Mouse (Mus musculus): ENCODE measurements around the gene Olfr764-ps1. TPM values are rescaled to one million over a fixed set of nuclear protein-coding genes. Genes with fewer than 3 reads are reported as not detected.
"Not testable (repeated sequence)": the region's sequence is repeated elsewhere in the genome, so short reads cannot be mapped to it uniquely, and the experiment has no call there.

Gene Olfr764-ps1
- polyA plus RNA-seq (2012): not detected in 2 replicates

DNA sequence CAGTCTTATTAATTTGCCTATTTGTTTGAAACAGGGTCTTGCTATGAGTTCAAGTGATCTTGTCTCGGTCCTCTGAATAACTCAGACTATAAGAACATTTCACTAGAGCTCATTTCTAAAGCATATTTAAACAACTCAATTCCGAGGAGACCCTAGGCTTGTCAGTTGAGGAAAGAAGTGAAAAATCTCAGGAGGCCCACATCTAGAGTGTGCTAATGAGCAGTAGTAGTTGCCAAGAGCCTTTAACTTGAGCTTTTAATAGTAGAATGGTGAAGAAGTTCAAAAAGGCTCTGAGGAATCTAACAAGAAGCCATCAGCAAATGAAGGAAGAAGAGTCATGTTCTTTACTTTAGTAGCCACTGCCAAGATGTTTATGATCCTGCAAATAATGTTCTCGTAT lies at the start of gene Olfr764-ps1:
TSS of gene Olfr764-ps1 (minus strand) at position 101 of the 400 bp plus-strand sequence.
- TF ChIP-seq GATA1 (IDR thresholded peaks at IDR 0.05; ENCODE audit: low read length): no peak

DNA sequence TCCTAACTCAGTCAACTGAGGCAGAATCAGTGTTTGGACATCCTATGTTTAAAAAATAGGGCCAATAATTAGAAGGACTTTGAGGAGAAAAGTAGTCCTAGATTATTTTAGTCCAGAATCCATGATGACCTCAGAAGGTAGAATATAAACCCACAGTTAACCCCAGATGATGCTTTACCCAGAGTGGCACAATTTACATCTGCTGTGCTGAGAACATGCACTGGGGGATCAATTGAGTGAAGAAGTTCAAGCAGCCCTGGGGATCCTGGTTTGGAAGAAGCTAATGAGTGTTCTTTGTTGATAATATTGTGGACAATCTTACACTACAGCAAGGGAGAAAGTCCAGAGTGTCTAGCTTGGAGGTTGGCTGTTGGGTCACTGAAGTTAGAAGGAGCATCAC lies 43.1 kb upstream of the Olfr764-ps1 start, which contains the start of gene Olfr767:
TSS of gene Olfr767 (minus strand) at position 101 of the 400 bp plus-strand sequence.
- not testable (repeated sequence) for TF ChIP-seq GATA1 (IDR thresholded peaks at IDR 0.05; ENCODE audit: low read length)

- TF ChIP-seq GATA1 (IDR thresholded peaks at IDR 0.05; ENCODE audit: low read length): no peak
Observed at GRCm38 (mm10) chr10:129068877-129069276, 29.2 kb upstream of the Olfr764-ps1 start, which contains the start of gene Olfr766-ps1. Gene Olfr766-ps1, minus strand, starts transcription at chr10:129068977.

DNA sequence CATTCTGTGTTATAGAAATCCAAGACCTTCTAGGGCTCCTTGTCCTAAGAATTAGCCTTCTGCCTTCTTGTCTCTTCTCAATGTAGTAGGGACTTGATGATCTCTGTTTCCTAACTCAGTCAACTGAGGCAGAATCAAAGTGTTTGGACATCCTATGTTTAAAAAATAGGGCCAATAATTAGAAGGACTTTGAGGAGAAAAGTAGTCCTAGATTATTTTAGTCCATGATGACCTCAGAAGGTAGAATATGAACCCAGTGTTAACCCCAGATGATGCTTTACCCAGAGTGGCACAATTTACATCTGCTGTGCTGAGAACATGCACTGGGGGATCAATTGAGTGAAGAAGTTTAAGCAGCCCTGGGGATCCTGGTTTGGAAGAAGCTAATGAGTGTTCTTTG lies 10.2 kb upstream of the Olfr764-ps1 start, which contains the start of gene Olfr765:
TSS of gene Olfr765 (minus strand) at position 101 of the 400 bp plus-strand sequence.
- TF ChIP-seq GATA1 (IDR thresholded peaks at IDR 0.05; ENCODE audit: low read length): not testable (repeated sequence)

GRCm38 (mm10) chr10:129028343-129028742 lies 11.4 kb downstream of the Olfr764-ps1 start:
- TF ChIP-seq GATA1 (IDR thresholded peaks at IDR 0.05; ENCODE audit: low read length): no peak

DNA sequence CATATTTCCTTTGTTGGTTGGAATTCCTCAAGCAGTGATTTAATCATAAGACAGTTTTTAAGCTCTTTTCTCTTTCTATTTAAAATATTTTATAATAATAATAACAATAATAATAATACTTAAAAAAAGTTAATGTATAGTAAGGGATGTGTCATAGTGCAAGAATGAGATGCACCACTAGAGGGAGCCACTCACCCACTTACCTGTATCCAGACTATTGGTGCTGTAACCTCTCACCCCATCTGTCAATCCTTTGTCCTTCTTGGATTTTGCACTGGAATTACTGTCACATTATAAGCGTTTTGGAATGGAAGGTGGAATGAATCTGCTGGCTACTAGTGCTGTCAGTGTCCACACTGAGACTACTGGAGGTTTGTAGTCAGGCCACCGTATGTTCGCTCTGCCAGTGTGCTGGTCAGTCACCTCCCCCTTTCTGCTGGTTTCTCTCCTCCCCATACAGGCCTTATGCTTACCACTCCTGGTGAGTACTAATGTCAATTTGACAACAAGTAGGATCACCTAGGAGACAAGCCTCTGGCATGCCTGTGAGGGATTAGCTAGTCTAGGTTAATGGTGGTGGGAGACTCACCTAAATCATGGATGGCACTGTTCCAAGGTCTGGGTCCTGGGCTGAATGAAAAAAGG lies 13.6 kb downstream of the Olfr764-ps1 start:
- TF ChIP-seq GATA1 (IDR thresholded peaks at IDR 0.05; ENCODE audit: low read length): no peak

DNA sequence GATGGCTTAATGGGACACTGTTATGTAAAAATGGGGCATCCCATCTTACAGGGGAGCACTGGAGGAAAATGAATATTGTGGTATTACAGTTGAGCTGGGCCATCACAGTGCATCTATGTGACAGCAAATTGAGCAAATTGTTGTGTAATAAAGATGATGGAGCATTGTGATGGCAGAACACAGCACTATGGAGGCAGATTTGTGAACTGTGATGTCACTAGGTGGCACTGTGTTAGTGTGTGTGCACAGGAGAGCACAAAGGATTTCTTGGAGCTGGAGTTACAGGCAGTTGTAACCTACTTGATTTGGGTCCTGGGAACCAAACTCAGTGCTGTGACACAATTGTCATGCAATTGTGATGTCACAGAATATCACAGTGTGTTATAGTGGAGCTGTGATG lies 16.4 kb downstream of the Olfr764-ps1 start:
- TF ChIP-seq GATA1 (IDR thresholded peaks at IDR 0.05; ENCODE audit: low read length): no peak

DNA sequence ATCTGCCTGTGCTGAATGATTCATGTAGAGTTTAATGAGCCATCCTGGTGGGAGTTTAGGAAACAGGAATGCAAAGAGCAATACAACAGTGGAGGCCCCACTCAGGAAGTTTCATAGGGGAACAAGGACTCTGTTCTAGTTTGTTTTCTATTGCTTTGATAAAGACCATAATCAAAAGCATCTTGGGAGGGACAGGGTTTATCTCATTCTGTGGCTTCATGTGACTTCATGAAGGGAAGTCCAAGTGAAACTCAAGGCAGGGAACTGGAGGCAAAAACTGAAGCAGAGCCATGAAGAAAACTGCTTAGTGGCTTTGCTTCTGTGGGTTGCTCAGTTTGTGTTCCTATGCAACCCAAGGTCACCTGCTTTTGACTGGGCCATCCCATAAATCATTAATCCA lies 25.2 kb downstream of the Olfr764-ps1 start:
- TF ChIP-seq GATA1 (IDR thresholded peaks at IDR 0.05; ENCODE audit: low read length): peak; percentile 63

- no peak for TF ChIP-seq GATA1 (IDR thresholded peaks at IDR 0.05; ENCODE audit: low read length)
Observed at GRCm38 (mm10) chr10:129010288-129010841, 29.3 kb downstream of the Olfr764-ps1 start, which contains the start of gene Olfr763. Gene Olfr763, plus strand, starts transcription at chr10:129010791.

DNA sequence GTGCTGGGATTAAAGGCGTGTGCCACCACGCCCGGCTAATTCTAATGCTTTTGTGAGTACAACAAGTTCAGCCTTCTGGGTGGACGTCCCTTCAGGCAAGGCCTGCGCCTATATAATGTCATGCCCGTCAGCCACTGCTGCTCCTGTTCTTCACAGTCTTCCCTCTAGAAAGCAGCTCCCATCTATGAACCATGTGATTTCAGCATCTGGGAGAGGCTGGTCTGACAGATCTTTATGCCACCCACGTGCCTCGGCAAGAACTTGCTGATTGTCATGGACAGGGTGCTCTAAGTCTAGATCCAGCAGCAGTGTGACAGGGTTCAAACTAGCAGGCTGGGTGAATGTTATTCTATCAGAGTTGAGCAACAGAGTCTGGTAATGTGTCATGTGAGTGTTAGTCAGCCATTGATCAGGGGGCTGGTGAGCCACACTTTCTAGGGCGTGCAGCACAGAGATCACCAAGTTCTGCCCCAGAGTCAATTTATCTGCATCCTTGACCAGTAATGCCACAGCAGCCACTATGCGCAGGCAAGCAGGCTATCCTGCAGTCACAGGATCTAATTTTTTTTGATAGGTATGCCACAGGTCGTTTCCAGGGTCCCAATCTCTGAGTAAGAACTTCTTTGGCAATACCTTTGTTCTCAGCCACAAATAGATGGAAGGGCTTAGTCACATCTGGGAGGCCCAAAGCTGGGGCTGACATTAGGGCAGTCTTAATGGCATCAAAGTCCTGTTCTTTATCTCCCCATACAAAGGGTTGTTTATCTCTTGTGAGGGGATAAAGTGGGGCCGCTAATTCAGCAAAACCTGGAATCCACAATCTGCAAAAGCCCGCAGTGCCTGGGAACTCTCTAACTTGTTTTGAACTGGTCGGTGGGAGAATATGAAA lies 35.4 kb downstream of the Olfr764-ps1 start:
- TF ChIP-seq GATA1 (IDR thresholded peaks at IDR 0.05; ENCODE audit: low read length): no peak

GRCm38 (mm10) chr10:128996523-128997040 lies 43.1 kb downstream of the Olfr764-ps1 start:
- no peak for TF ChIP-seq GATA1 (IDR thresholded peaks at IDR 0.05; ENCODE audit: low read length)

- no peak for TF ChIP-seq GATA1 (IDR thresholded peaks at IDR 0.05; ENCODE audit: low read length)
Observed at GRCm38 (mm10) chr10:128995796-128996195, 43.9 kb downstream of the Olfr764-ps1 start.

DNA sequence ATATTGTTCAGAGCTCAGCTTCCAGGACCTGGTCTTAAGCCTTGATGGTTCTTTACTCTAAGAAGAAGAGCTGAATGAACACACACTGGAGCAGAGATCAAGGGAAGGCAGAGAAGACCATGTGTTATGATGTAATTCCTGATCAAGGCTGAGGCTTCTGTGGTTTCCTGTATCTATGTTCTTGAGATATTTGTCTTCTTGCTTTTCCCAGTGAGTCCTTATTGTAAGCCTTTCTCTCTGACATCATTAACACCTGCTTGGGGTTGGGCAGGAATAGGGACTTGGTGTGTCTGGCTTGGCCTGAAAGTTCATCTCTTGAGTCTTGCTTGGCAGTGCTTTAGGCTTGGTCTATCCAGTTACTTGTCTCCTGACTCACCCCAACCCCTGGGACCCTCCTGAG lies 48.7 kb downstream of the Olfr764-ps1 start:
- TF ChIP-seq GATA1 (IDR thresholded peaks at IDR 0.05; ENCODE audit: low read length): peak; percentile 16

- TF ChIP-seq GATA1 (IDR thresholded peaks at IDR 0.05; ENCODE audit: low read length): not testable (repeated sequence)
Observed at GRCm38 (mm10) chr10:128989131-128989530, 50.6 kb downstream of the Olfr764-ps1 start, which contains the start of gene Olfr9. Gene Olfr9, plus strand, starts transcription at chr10:128989431.

Other genes starting within 250 kb of the Olfr764-ps1 start
- 0.02 TPM in 1 of 2 replicates, not detected in the other for gene Mmp19, start 249.0 kb downstream of the Olfr764-ps1 start, polyA plus RNA-seq (2012)
- gene Dnajc14, start 235.8 kb downstream of the Olfr764-ps1 start, polyA plus RNA-seq (2012): 9.6 and 12.6 TPM in 2 replicates
- 1.2 and 1.6 TPM in 2 replicates for gene Tmem198b, start 235.5 kb downstream of the Olfr764-ps1 start, polyA plus RNA-seq (2012)
- gene Sarnp, start 222.6 kb downstream of the Olfr764-ps1 start, polyA plus RNA-seq (2012): 4.5 and 7.1 TPM in 2 replicates
- gene Ormdl2, start 218.3 kb downstream of the Olfr764-ps1 start, polyA plus RNA-seq (2012): 16.4 and 19.8 TPM in 2 replicates
- gene Gdf11, start 148.2 kb downstream of the Olfr764-ps1 start, polyA plus RNA-seq (2012): 0.02 and 0.04 TPM in 2 replicates
- not detected in 2 replicates for gene Cd63, start 138.9 kb downstream of the Olfr764-ps1 start, polyA plus RNA-seq (2012)
- 0.61 and 0.65 TPM in 2 replicates for gene Rdh5, start 117.0 kb downstream of the Olfr764-ps1 start, polyA plus RNA-seq (2012)
- gene Bloc1s1, start 115.9 kb downstream of the Olfr764-ps1 start, polyA plus RNA-seq (2012): 105 and 109 TPM in 2 replicates
- 0.43 and 0.71 TPM in 2 replicates for gene Itga7, start 106.1 kb downstream of the Olfr764-ps1 start, polyA plus RNA-seq (2012)
- 0.06 TPM in 1 of 2 replicates, not detected in the other for gene Mettl7b, start 78.9 kb downstream of the Olfr764-ps1 start, polyA plus RNA-seq (2012)
- gene Olfr9, start 50.5 kb downstream of the Olfr764-ps1 start, polyA plus RNA-seq (2012): not detected in 2 replicates
- gene Olfr763, start 29.1 kb downstream of the Olfr764-ps1 start, polyA plus RNA-seq (2012): not detected in 2 replicates
- gene Olfr765, start 10.1 kb upstream of the Olfr764-ps1 start, polyA plus RNA-seq (2012): not detected in 2 replicates
- gene Olfr766-ps1, start 29.1 kb upstream of the Olfr764-ps1 start, polyA plus RNA-seq (2012): not detected in 2 replicates
- not detected in 2 replicates for gene Olfr767, start 43.0 kb upstream of the Olfr764-ps1 start, polyA plus RNA-seq (2012)
- not detected in 2 replicates for gene Olfr768, start 59.5 kb upstream of the Olfr764-ps1 start, polyA plus RNA-seq (2012)
- not detected in 2 replicates for gene Olfr769, start 78.0 kb upstream of the Olfr764-ps1 start, polyA plus RNA-seq (2012)
- not detected in 2 replicates for gene Olfr770, start 99.1 kb upstream of the Olfr764-ps1 start, polyA plus RNA-seq (2012)
- not detected in 2 replicates for gene Olfr771, start 124.9 kb upstream of the Olfr764-ps1 start, polyA plus RNA-seq (2012)
- not detected in 2 replicates for gene Olfr772, start 138.0 kb upstream of the Olfr764-ps1 start, polyA plus RNA-seq (2012)
- not detected in 2 replicates for gene Olfr773, start 147.5 kb upstream of the Olfr764-ps1 start, polyA plus RNA-seq (2012)
- gene Olfr774, start 196.3 kb upstream of the Olfr764-ps1 start, polyA plus RNA-seq (2012): not detected in 2 replicates
- not detected in 2 replicates for gene Olfr775, start 208.5 kb upstream of the Olfr764-ps1 start, polyA plus RNA-seq (2012)
- not detected in 2 replicates for gene Olfr776, start 219.2 kb upstream of the Olfr764-ps1 start, polyA plus RNA-seq (2012)
- gene Olfr777, start 231.6 kb upstream of the Olfr764-ps1 start, polyA plus RNA-seq (2012): not detected in 2 replicates